Mouse (Mus musculus) kidney, postnatal 0 days (tissue): Measurements from ENCODE around the gene Hvcn1. TPM values are rescaled to one million over a fixed set of nuclear protein-coding genes. Genes with fewer than 3 reads are reported as not detected.
A peak's percentile ranks its signal among the peaks of the same experiment; 100 is the strongest.

Source experiments
- ATAC-seq: fragments of 200-750 bp; cut with Nextera tagmentation; replicated peaks from 2 replicates; pipeline ENCODE4 v1.8.0; 2017; ENCODE audit warnings: low read depth, moderate number of reproducible peaks, moderate TSS enrichment, moderate library complexity; ENCODE audit not compliant: low FRiP score
- DNase-seq: peaks from one replicate; pipeline ENCODE4 v3.0.0-alpha.2; 2016; ENCODE audit warnings: low spot score
- H3K27ac ChIP-seq: fragments of 300-500 bp; sonication (generic); 2 replicates; pipeline ENCODE4 v1.5.1; 2014; ENCODE audit warnings: mild to moderate bottlenecking
- H3K27me3 ChIP-seq: fragments of 300-500 bp; sonication (generic); 2 replicates; pipeline ENCODE4 v1.6.1; 2014; ENCODE audit warnings: low read length, mixed read lengths; ENCODE audit not compliant: insufficient read depth
- H3K36me3 ChIP-seq: fragments of 300-500 bp; sonication (generic); 2 replicates; pipeline ENCODE4 v1.6.1; 2014; ENCODE audit warnings: low read length, mixed read lengths; ENCODE audit not compliant: insufficient read depth
- H3K4me1 ChIP-seq: fragments of 300-500 bp; sonication (generic); replicated peaks from 2 replicates; pipeline ENCODE4 v1.6.1; 2014; ENCODE audit warnings: antibody characterized with exemption, low read length, mixed read lengths; ENCODE audit not compliant: insufficient read depth
- H3K4me2 ChIP-seq: fragments of 300-500 bp; sonication (generic); 2 replicates; pipeline ENCODE4 v1.6.1; 2014; ENCODE audit warnings: mild to moderate bottlenecking, low read length, moderate library complexity, mixed read lengths
- H3K4me3 ChIP-seq: fragments of 300-500 bp; sonication (generic); replicated peaks from 2 replicates; pipeline ENCODE4 v1.5.1; 2014; ENCODE audit warnings: low read depth, low read length
- H3K9ac ChIP-seq: fragments of 300-500 bp; sonication (generic); 2 replicates; pipeline ENCODE4 v1.6.1; 2014; ENCODE audit warnings: low read depth, low read length
- H3K9me3 ChIP-seq: fragments of 300-500 bp; sonication (generic); replicated peaks from 2 replicates; pipeline ENCODE4 v1.6.1; 2016; ENCODE audit warnings: low read length, inconsistent platforms, mixed read lengths
- CTCF ChIP-seq: IDR thresholded peaks from 2 replicates; pipeline ENCODE4 v1.5.1; 2016; ENCODE audit warnings: antibody characterized with exemption, low read depth, mild to moderate bottlenecking, moderate library complexity
- WGBS: fragments of 180-500 bp; shearing (Covaris S2); extraction: QIAGEN DNeasy Blood & Tissue Kit; methylation state at CpG from one replicate; pipeline ENCODE4 v1.1.7; 2014; 5-methylcytosine and 5-hydroxymethylcytosine counted together
- polyA plus RNA-seq: library from polyadenylated mRNA; unstranded; fragments of >200 nt; fragmentation: Nextera tagmentation; extraction: Ambion mirVana; gene quantifications from 2 replicates; pipeline ENCODE4 v1.2.1, GENCODE M21; 2015

Hvcn1 gene
- 12.2 and 13.5 TPM in 2 replicates for polyA plus RNA-seq

- no peaks in the 10 kb centered on the region for H3K27me3 ChIP-seq
- H3K9ac ChIP-seq = no peak within 1 kb of the TSS
- H3K4me1 ChIP-seq = 0 out of 2 replicates have a peak, but pooled peaks cover 3% of the 10 kb centered on the region
- H3K4me2 ChIP-seq = no peak within 1 kb of the TSS
- H3K36me3 ChIP-seq = no peaks in the 10 kb centered on the region
- H3K9me3 ChIP-seq = no peaks in the 10 kb centered on the region
- H3K4me3 ChIP-seq = no peak within 1 kb of the TSS
- WGBS = 71% methylated on average over 4 of the region's 4 CpGs
- ATAC-seq (no peak), DNase-seq (no peak)
- TF ChIP-seq CTCF = no peak
- no peak within 1 kb of the TSS for H3K27ac ChIP-seq
Observed at GRCm38 (mm10) chr5:122206475-122206874, at the start of gene Hvcn1. Hvcn1 (plus strand) TSS chr5:122206804.

GRCm38 (mm10) chr5:122157827-122158381 lies 48.7 kb upstream of the Hvcn1 start, which contains the start of gene Ppp1cc:
Ppp1cc (plus strand) TSS chr5:122158278.
- ATAC-seq (peak; percentile 94), DNase-seq (peak; percentile 95)
- peak; percentile 41; the same call in 1 of the 2 replicates for TF ChIP-seq CTCF
- H3K27me3 ChIP-seq = no peaks in the 10 kb centered on the region
- H3K4me1 ChIP-seq = peaks cover 10% of the 10 kb centered on the region
- H3K36me3 ChIP-seq = 0 out of 2 replicates have a peak, but pooled peaks cover 3% of the 10 kb centered on the region
- H3K27ac ChIP-seq = peak within 1 kb of the TSS; percentile 78
- H3K4me3 ChIP-seq = peak within 1 kb of the TSS; percentile 95
- peak within 1 kb of the TSS; percentile 93 for H3K9ac ChIP-seq
- no peaks in the 10 kb centered on the region for H3K9me3 ChIP-seq
- H3K4me2 ChIP-seq = peak within 1 kb of the TSS; percentile 74
- WGBS = under 1% methylated on average over 51 of the region's 54 CpGs

GRCm38 (mm10) chr5:122158557-122159515 lies 47.8 kb upstream of the Hvcn1 start:
- DNase-seq = peak; percentile 33
- Histone ChIP-seq H3K27ac (peak overlapping the region; percentile 76), H3K4me1 (peaks cover 18% of the 10 kb centered on the region), H3K9ac (peak overlapping the region; percentile 93), H3K4me2 (peak overlapping the region; percentile 74), H3K27me3 (no peaks in the 10 kb centered on the region), H3K36me3 (0 out of 2 replicates have a peak, but pooled peaks cover 3% of the 10 kb centered on the region), H3K9me3 (no peaks in the 10 kb centered on the region), H3K4me3 (peak overlapping the region; percentile 95)
- under 1% methylated on average over 42 of the region's 42 CpGs for WGBS
- no peak for TF ChIP-seq CTCF
- no peak for ATAC-seq

GRCm38 (mm10) chr5:122163194-122163593 lies 43.4 kb upstream of the Hvcn1 start:
- no peak overlapping the region for H3K4me3 ChIP-seq
- H3K9me3 ChIP-seq = no peaks in the 10 kb centered on the region
- ATAC-seq (no peak), DNase-seq (no peak)
- 0 out of 2 replicates have a peak, but pooled peaks cover 4% of the 10 kb centered on the region for H3K36me3 ChIP-seq
- no peak for TF ChIP-seq CTCF
- H3K4me2 ChIP-seq = peak overlapping the region; percentile 25; the same call in 1 of the 2 replicates
- no peaks in the 10 kb centered on the region for H3K27me3 ChIP-seq
- peaks cover 45% of the 10 kb centered on the region for H3K4me1 ChIP-seq
- 14% methylated on average over 6 of the region's 6 CpGs for WGBS
- no peak overlapping the region for H3K9ac ChIP-seq
- H3K27ac ChIP-seq = 0 out of 2 replicates have a peak overlapping the region, but pooled peaks have one; percentile 10

GRCm38 (mm10) chr5:122164011-122164410 lies 42.6 kb upstream of the Hvcn1 start:
- Histone ChIP-seq H3K36me3 (0 out of 2 replicates have a peak, but pooled peaks cover 10% of the 10 kb centered on the region), H3K27me3 (no peaks in the 10 kb centered on the region), H3K4me3 (no peak overlapping the region), H3K27ac (no peak overlapping the region), H3K9me3 (no peaks in the 10 kb centered on the region), H3K4me2 (no peak overlapping the region), H3K4me1 (peaks cover 45% of the 10 kb centered on the region), H3K9ac (no peak overlapping the region)
- DNase-seq (no peak), ATAC-seq (no peak)
- 48% methylated on average over 3 of the region's 3 CpGs for WGBS
- no peak for TF ChIP-seq CTCF
